Mouse (Mus musculus) intestine, postnatal 0 days (tissue): Measurements from ENCODE around the gene Slc25a53. TPM values are rescaled to one million over a fixed set of nuclear protein-coding genes. Genes with fewer than 3 reads are reported as not detected.
A peak's percentile ranks its signal among the peaks of the same experiment; 100 is the strongest.

ENCODE experiments used
- ATAC-seq: fragments of 200-750 bp; cut with Nextera tagmentation; 2 replicates; pipeline ENCODE4 v1.8.0; 2017; ENCODE audit warnings: mild to moderate bottlenecking, moderate TSS enrichment, moderate library complexity
- H3K27ac ChIP-seq: fragments of 300-500 bp; sonication (generic); 2 replicates; pipeline ENCODE4 v1.5.1; 2014; ENCODE audit warnings: mild to moderate bottlenecking, low read depth, low read length, moderate library complexity
- H3K27me3 ChIP-seq: fragments of 300-500 bp; sonication (generic); replicated peaks from 2 replicates; pipeline ENCODE4 v1.6.1; 2014; ENCODE audit warnings: low read length, mixed read lengths; ENCODE audit not compliant: control insufficient read depth, insufficient read depth
- H3K36me3 ChIP-seq: fragments of 300-500 bp; sonication (generic); 2 replicates; pipeline ENCODE4 v1.6.1; 2014; ENCODE audit warnings: mild to moderate bottlenecking, moderate library complexity; ENCODE audit not compliant: control insufficient read depth, insufficient read depth
- H3K4me1 ChIP-seq: fragments of 300-500 bp; sonication (generic); replicated peaks from 2 replicates; pipeline ENCODE4 v1.6.1; 2014; ENCODE audit warnings: antibody characterized with exemption, low read length, mixed read lengths; ENCODE audit not compliant: control insufficient read depth, insufficient read depth
- H3K4me2 ChIP-seq: fragments of 300-500 bp; sonication (generic); replicated peaks from 2 replicates; pipeline ENCODE4 v1.6.1; 2014; ENCODE audit warnings: low read depth, mild to moderate bottlenecking, moderate library complexity
- H3K4me3 ChIP-seq: fragments of 300-500 bp; sonication (generic); 2 replicates; pipeline ENCODE4 v1.5.1; 2014; ENCODE audit warnings: low read depth, low read length
- H3K9ac ChIP-seq: fragments of 300-500 bp; sonication (generic); 2 replicates; pipeline ENCODE4 v1.6.1; 2014; ENCODE audit warnings: mild to moderate bottlenecking, low read depth, low read length
- H3K9me3 ChIP-seq: fragments of 300-500 bp; sonication (generic); 2 replicates; pipeline ENCODE4 v1.6.1; 2016; ENCODE audit warnings: mixed run types; ENCODE audit not compliant: control insufficient read depth
- CTCF ChIP-seq: sonication (generic); IDR thresholded peaks from 2 replicates; pipeline ENCODE4 v1.5.1; 2016; ENCODE audit warnings: low read depth, mild to moderate bottlenecking, control low read depth, antibody characterized with exemption, moderate library complexity
- WGBS: fragments of 180-500 bp; shearing (Covaris S2); extraction: QIAGEN DNeasy Blood & Tissue Kit; methylation state at CpG from one replicate; pipeline ENCODE4 v1.1.7; 2014; 5-methylcytosine and 5-hydroxymethylcytosine counted together
- polyA plus RNA-seq: library from polyadenylated mRNA; unstranded; fragments of >200 nt; fragmentation: Nextera tagmentation; extraction: Ambion mirVana; gene quantifications from 2 replicates; pipeline ENCODE4 v1.2.1, GENCODE M21; 2015

The Slc25a53 gene
- polyA plus RNA-seq, 1 experiment from 2014 or later: 2.7 TPM

GRCm38 (mm10) chrX:137034322-137034721 is 3.8 kb downstream of the Slc25a53 start:
- 42% methylated on average over 4 of the region's 4 CpGs for WGBS
- Histone ChIP-seq H3K27ac (no peak overlapping the region), H3K9ac (no peak overlapping the region), H3K4me3 (no peak overlapping the region), H3K4me1 (no peaks in the 10 kb centered on the region), H3K36me3 (no peaks in the 10 kb centered on the region), H3K9me3 (no peaks in the 10 kb centered on the region), H3K27me3 (no peaks in the 10 kb centered on the region), H3K4me2 (no peak overlapping the region)
- no peak for TF ChIP-seq CTCF
- no peak for ATAC-seq

- no peaks in the 10 kb centered on the region for H3K9me3 ChIP-seq
- no peak overlapping the region for H3K4me2 ChIP-seq
- TF ChIP-seq CTCF: no peak
- H3K27ac ChIP-seq: no peak overlapping the region
- WGBS: 86% methylated on average over 5 of the region's 5 CpGs
- H3K36me3 ChIP-seq: no peaks in the 10 kb centered on the region
- ATAC-seq: no peak
- H3K9ac ChIP-seq: no peak overlapping the region
- H3K27me3 ChIP-seq: no peaks in the 10 kb centered on the region
- no peaks in the 10 kb centered on the region for H3K4me1 ChIP-seq
- no peak overlapping the region for H3K4me3 ChIP-seq
Measured at GRCm38 (mm10) chrX:137031726-137032125, 6.4 kb downstream of the Slc25a53 start.

GRCm38 (mm10) chrX:137030916-137031315 is 7.2 kb downstream of the Slc25a53 start:
- H3K27ac ChIP-seq: no peak overlapping the region
- no peak for TF ChIP-seq CTCF
- ATAC-seq: peak; percentile 41; the same call in 1 of the 2 replicates
- H3K9me3 ChIP-seq: no peaks in the 10 kb centered on the region
- H3K36me3 ChIP-seq: no peaks in the 10 kb centered on the region
- H3K4me3 ChIP-seq: no peak overlapping the region
- no peaks in the 10 kb centered on the region for H3K27me3 ChIP-seq
- 77% methylated on average over 8 of the region's 8 CpGs for WGBS
- no peak overlapping the region for H3K4me2 ChIP-seq
- no peaks in the 10 kb centered on the region for H3K4me1 ChIP-seq
- no peak overlapping the region for H3K9ac ChIP-seq

- Histone ChIP-seq H3K4me2 (no peak overlapping the region), H3K27ac (no peak overlapping the region), H3K4me3 (no peak overlapping the region), H3K36me3 (no peaks in the 10 kb centered on the region), H3K9me3 (no peaks in the 10 kb centered on the region), H3K4me1 (no peaks in the 10 kb centered on the region), H3K27me3 (no peaks in the 10 kb centered on the region), H3K9ac (no peak overlapping the region)
- 24% methylated on average over 1 of the region's 1 CpGs for WGBS
- peak; percentile 22; the same call in 1 of the 2 replicates for ATAC-seq
- peak; percentile 76 for TF ChIP-seq CTCF
Measured at GRCm38 (mm10) chrX:137019310-137019709, 18.8 kb downstream of the Slc25a53 start.

- Histone ChIP-seq H3K4me2 (no peak overlapping the region), H3K27me3 (no peaks in the 10 kb centered on the region), H3K9ac (no peak overlapping the region), H3K9me3 (no peaks in the 10 kb centered on the region), H3K4me1 (no peaks in the 10 kb centered on the region), H3K36me3 (no peaks in the 10 kb centered on the region), H3K27ac (no peak overlapping the region), H3K4me3 (no peak overlapping the region)
- WGBS: 68% methylated on average over 1 of the region's 1 CpGs
- no peak for ATAC-seq
- TF ChIP-seq CTCF: no peak
Measured at GRCm38 (mm10) chrX:137017668-137018067, 20.4 kb downstream of the Slc25a53 start.

GRCm38 (mm10) chrX:137015099-137015709 is 22.9 kb downstream of the Slc25a53 start:
- Histone ChIP-seq H3K27ac (no peak overlapping the region), H3K9ac (no peak overlapping the region), H3K27me3 (no peaks in the 10 kb centered on the region), H3K4me2 (no peak overlapping the region), H3K4me3 (no peak overlapping the region), H3K9me3 (no peaks in the 10 kb centered on the region), H3K36me3 (no peaks in the 10 kb centered on the region), H3K4me1 (no peaks in the 10 kb centered on the region)
- peak; percentile 74 for TF ChIP-seq CTCF
- no peak for ATAC-seq
- 54% methylated on average over 6 of the region's 6 CpGs for WGBS
